Mouse (Mus musculus) C2C12 (cell line): ENCODE data around the gene Wdfy4. TPM values are rescaled to one million over a fixed set of nuclear protein-coding genes. Genes with fewer than 3 reads are reported as not detected.

Experiments
- H3K27me3 ChIP-seq: one replicate; pipeline ENCODE4 v1.6.1; 2011; ENCODE audit not compliant: control insufficient read depth, insufficient read depth, insufficient read length
- H3K36me3 ChIP-seq: one replicate; pipeline ENCODE4 v1.6.1; 2011; ENCODE audit not compliant: control insufficient read depth, insufficient read depth
- H3K4me3 ChIP-seq: one replicate; pipeline ENCODE4 v1.5.1; 2011; ENCODE audit warnings: mild to moderate bottlenecking, control low read depth; ENCODE audit not compliant: poor library complexity, insufficient read depth, severe bottlenecking
- H3K79me2 ChIP-seq: one replicate; pipeline ENCODE4 v1.6.1; 2011; ENCODE audit not compliant: control insufficient read depth, insufficient read depth
- H3K79me3 ChIP-seq: one replicate; pipeline ENCODE4 v1.6.1; 2011; ENCODE audit warnings: low read depth, control low read depth
- H3ac ChIP-seq: one replicate; pipeline ENCODE3; 2011; ENCODE audit warnings: low read depth; ENCODE audit not compliant: control insufficient read depth, insufficient read length
- CEBPB ChIP-seq: IDR thresholded peaks from one replicate; pipeline ENCODE4 v1.6.1; 2011; ENCODE audit warnings: low read depth, mild to moderate bottlenecking, control low read depth, moderate library complexity
- CTCF ChIP-seq: IDR thresholded peaks from one replicate; pipeline ENCODE4 v1.5.1; 2011; ENCODE audit not compliant: control insufficient read depth, insufficient read depth, insufficient read length
- FOSL1 ChIP-seq: IDR thresholded peaks from one replicate; pipeline ENCODE4 v1.8.0; 2011; ENCODE audit warnings: mild to moderate bottlenecking, low read length; ENCODE audit not compliant: poor library complexity, insufficient read depth, severe bottlenecking
- MAX ChIP-seq: IDR thresholded peaks from one replicate; pipeline ENCODE4 v1.6.1; 2011; ENCODE audit warnings: mild to moderate bottlenecking, control low read depth
- MYOD1 ChIP-seq: IDR thresholded peaks from one replicate; pipeline ENCODE4 v1.6.1; 2011; ENCODE audit warnings: low read depth; ENCODE audit not compliant: control insufficient read depth, insufficient read length
- MYOG ChIP-seq: IDR thresholded peaks from one replicate; pipeline ENCODE4 v1.6.1; 2011; ENCODE audit not compliant: control insufficient read depth, insufficient read length; ENCODE audit errors: extremely low read depth
- USF1 ChIP-seq: IDR thresholded peaks from one replicate; pipeline ENCODE4 v1.6.1; 2011; ENCODE audit warnings: low read depth, mild to moderate bottlenecking, control low read depth, moderate library complexity
- polyA plus RNA-seq: library from polyadenylated mRNA; unstranded; fragments of >200 nt; fragmentation: generic; extraction: Trizol; gene quantifications from one replicate; pipeline ENCODE4 v1.2.1, GENCODE M21; 2012; ENCODE audit warnings: missing spikeins

Gene Wdfy4
- polyA plus RNA-seq, 1 experiment = 0.01 TPM

- no peak overlapping the region for H3ac ChIP-seq
- TF ChIP-seq FOSL1 (no peak), MAX (no peak), MYOG (no peak), CEBPB (no peak), CTCF (no peak), USF1 (no peak), MYOD1 (no peak)
- no peaks in the 10 kb centered on the region for H3K36me3 ChIP-seq
- H3K79me2 ChIP-seq = no peaks in the 10 kb centered on the region
- H3K4me3 ChIP-seq = no peak overlapping the region
- H3K27me3 ChIP-seq = peaks cover 51% of the 10 kb centered on the region
- H3K79me3 ChIP-seq = no peaks in the 10 kb centered on the region
These were observed 228.8 kb downstream of the Wdfy4 start for GRCm38 (mm10) chr14:32956486-32956885.

- no peak overlapping the region for H3K4me3 ChIP-seq
- H3K79me3 ChIP-seq = no peaks in the 10 kb centered on the region
- peaks cover 45% of the 10 kb centered on the region for H3K27me3 ChIP-seq
- H3K79me2 ChIP-seq = no peaks in the 10 kb centered on the region
- no peaks in the 10 kb centered on the region for H3K36me3 ChIP-seq
- no peak for TF ChIP-seq MYOD1
- no peak for TF ChIP-seq MAX
- TF ChIP-seq CTCF = no peak
- no peak for TF ChIP-seq USF1
- no peak overlapping the region for H3ac ChIP-seq
These were observed 234.7 kb downstream of the Wdfy4 start for GRCm38 (mm10) chr14:32950312-32951301.

DNA sequence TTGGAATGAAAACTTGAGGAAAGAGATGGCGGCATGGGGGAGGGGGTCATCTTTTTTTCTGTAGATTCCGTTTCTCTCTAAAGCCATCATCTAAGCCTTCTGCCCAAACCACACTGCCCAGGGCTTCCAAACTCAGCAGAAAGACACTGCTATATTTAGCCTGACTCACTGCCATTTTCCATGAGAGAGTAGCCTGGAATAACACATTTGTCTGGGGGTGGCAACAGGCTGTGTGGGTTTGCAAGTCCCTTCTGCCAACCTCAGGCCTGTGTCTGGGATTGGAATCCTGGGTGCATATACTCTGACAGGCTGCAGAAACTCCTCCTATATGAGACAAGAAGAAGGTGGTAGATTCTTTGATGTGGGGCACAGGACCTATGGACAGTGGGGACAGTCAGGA is 237.8 kb downstream of the Wdfy4 start:
- TF ChIP-seq MYOG = no peak
- Histone ChIP-seq H3K79me2 (no peaks in the 10 kb centered on the region), H3K79me3 (no peaks in the 10 kb centered on the region), H3K27me3 (peaks cover 35% of the 10 kb centered on the region), H3ac (no peak overlapping the region), H3K4me3 (no peak overlapping the region), H3K36me3 (no peaks in the 10 kb centered on the region)

- no peaks in the 10 kb centered on the region for H3K79me2 ChIP-seq
- no peaks in the 10 kb centered on the region for H3K79me3 ChIP-seq
- no peak overlapping the region for H3ac ChIP-seq
- no peak overlapping the region for H3K4me3 ChIP-seq
- H3K36me3 ChIP-seq = no peaks in the 10 kb centered on the region
- peaks cover 24% of the 10 kb centered on the region for H3K27me3 ChIP-seq
- TF ChIP-seq MYOD1 = no peak
- no peak for TF ChIP-seq FOSL1
- no peak for TF ChIP-seq CEBPB
These were observed 246.1 kb downstream of the Wdfy4 start for GRCm38 (mm10) chr14:32939217-32939616.

DNA sequence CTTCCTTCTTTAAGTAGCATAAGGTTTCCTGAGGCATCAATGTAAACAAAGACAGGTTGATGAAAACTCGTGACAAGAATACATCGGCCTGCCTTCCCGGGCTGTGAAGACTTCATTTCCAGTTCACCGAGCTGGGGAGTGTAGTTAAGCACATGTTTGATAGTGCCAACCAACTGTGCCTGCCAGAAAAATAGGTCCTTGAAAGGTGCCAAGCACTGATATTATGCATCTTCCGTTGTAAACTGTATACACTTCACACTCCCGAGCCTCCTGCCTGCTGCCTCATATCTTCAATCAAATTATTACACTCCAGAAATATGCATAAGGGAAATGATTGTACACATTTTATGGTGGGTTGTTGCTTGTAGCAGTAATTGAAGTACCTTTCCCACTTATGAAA is 251.2 kb downstream of the Wdfy4 start:
- Histone ChIP-seq H3K27me3 (peaks cover 39% of the 10 kb centered on the region), H3K36me3 (no peaks in the 10 kb centered on the region), H3K79me3 (no peaks in the 10 kb centered on the region), H3K79me2 (no peaks in the 10 kb centered on the region), H3ac (no peak overlapping the region), H3K4me3 (no peak overlapping the region)
- TF ChIP-seq MYOD1 (no peak), CTCF (no peak)

- Histone ChIP-seq H3ac (no peak overlapping the region), H3K79me3 (no peaks in the 10 kb centered on the region), H3K36me3 (no peaks in the 10 kb centered on the region), H3K79me2 (no peaks in the 10 kb centered on the region), H3K4me3 (no peak overlapping the region), H3K27me3 (peaks cover 27% of the 10 kb centered on the region)
- TF ChIP-seq MYOG (no peak), CTCF (no peak), USF1 (no peak), CEBPB (no peak), MYOD1 (no peak), MAX (no peak)
These were observed 253.1 kb downstream of the Wdfy4 start for GRCm38 (mm10) chr14:32932220-32932619.
